Mouse (Mus musculus): ENCODE data around the gene Tff2. TPM values are rescaled to one million over a fixed set of nuclear protein-coding genes. Genes with fewer than 3 reads are reported as not detected.

The Tff2 gene
- not detected in 2 replicates for polyA plus RNA-seq (2014; fragmentation: Nextera tagmentation; extraction: Ambion mirVana)

GRCm38 (mm10) chr17:31144040-31145037 lies at the start of gene Tff2:
TSS of gene Tff2 (minus strand) at chr17:31144282.
- Histone ChIP-seq H3K4me2 (ENCODE audit: low read depth, low read length) (no peak within 1 kb of the TSS), H3K4me3 (ENCODE audit: low read depth, low read length) (no peak within 1 kb of the TSS), H3K27ac (replicated peaks; ENCODE audit: low read depth, low read length) (no peak within 1 kb of the TSS), H3K9ac (replicated peaks; ENCODE audit: low read length) (no peak within 1 kb of the TSS), H3K9me3 (replicated peaks; ENCODE audit: control insufficient read depth, low read length) (no peaks in the 10 kb centered on the region), H3K4me1 (ENCODE audit: control insufficient read depth, insufficient read depth, low read length) (no peaks in the 10 kb centered on the region), H3K36me3 (replicated peaks; ENCODE audit: control insufficient read depth, insufficient read depth, low read depth, low read length) (no peaks in the 10 kb centered on the region), H3K27me3 (ENCODE audit: control insufficient read depth, insufficient read depth, low read length) (no peaks in the 10 kb centered on the region)
- 73% methylated on average over 15 of the region's 15 CpGs for WGBS
- no peak for ATAC-seq (replicated peaks; ENCODE audit: insufficient number of reproducible peaks, low FRiP score, low TSS enrichment, low read depth)
- no peak for DNase-seq (ENCODE audit: low spot score)

- H3K36me3 ChIP-seq (replicated peaks; ENCODE audit: control insufficient read depth, insufficient read depth, low read depth, low read length) = no peaks in the 10 kb centered on the region
- H3K9me3 ChIP-seq (replicated peaks; ENCODE audit: control insufficient read depth, low read length) = no peaks in the 10 kb centered on the region
- no peak overlapping the region for H3K4me3 ChIP-seq (ENCODE audit: low read depth, low read length)
- no peak overlapping the region for H3K4me2 ChIP-seq (ENCODE audit: low read depth, low read length)
- H3K27me3 ChIP-seq (ENCODE audit: control insufficient read depth, insufficient read depth, low read length) = no peaks in the 10 kb centered on the region
- H3K27ac ChIP-seq (replicated peaks; ENCODE audit: low read depth, low read length) = no peak overlapping the region
- no peaks in the 10 kb centered on the region for H3K4me1 ChIP-seq (ENCODE audit: control insufficient read depth, insufficient read depth, low read length)
- WGBS = 76% methylated on average over 9 of the region's 9 CpGs
- no peak for DNase-seq (ENCODE audit: low spot score)
- no peak overlapping the region for H3K9ac ChIP-seq (replicated peaks; ENCODE audit: low read length)
- ATAC-seq (replicated peaks; ENCODE audit: insufficient number of reproducible peaks, low FRiP score, low TSS enrichment, low read depth) = no peak
Observed at GRCm38 (mm10) chr17:31193360-31193759, 49.3 kb upstream of the Tff2 start.

GRCm38 (mm10) chr17:31192663-31193062 lies 48.6 kb upstream of the Tff2 start:
- WGBS = 31% methylated on average over 2 of the region's 2 CpGs
- no peak overlapping the region for H3K4me3 ChIP-seq (ENCODE audit: low read depth, low read length)
- H3K4me1 ChIP-seq (ENCODE audit: control insufficient read depth, insufficient read depth, low read length) = no peaks in the 10 kb centered on the region
- H3K36me3 ChIP-seq (replicated peaks; ENCODE audit: control insufficient read depth, insufficient read depth, low read depth, low read length) = no peaks in the 10 kb centered on the region
- ATAC-seq (replicated peaks; ENCODE audit: insufficient number of reproducible peaks, low FRiP score, low TSS enrichment, low read depth) = no peak
- H3K9me3 ChIP-seq (replicated peaks; ENCODE audit: control insufficient read depth, low read length) = no peaks in the 10 kb centered on the region
- H3K27ac ChIP-seq (replicated peaks; ENCODE audit: low read depth, low read length) = no peak overlapping the region
- no peak for DNase-seq (ENCODE audit: low spot score)
- H3K27me3 ChIP-seq (ENCODE audit: control insufficient read depth, insufficient read depth, low read length) = no peaks in the 10 kb centered on the region
- no peak overlapping the region for H3K9ac ChIP-seq (replicated peaks; ENCODE audit: low read length)
- no peak overlapping the region for H3K4me2 ChIP-seq (ENCODE audit: low read depth, low read length)

GRCm38 (mm10) chr17:31191825-31192224 lies 47.7 kb upstream of the Tff2 start:
- no peak overlapping the region for H3K4me2 ChIP-seq (ENCODE audit: low read depth, low read length)
- 79% methylated on average over 8 of the region's 8 CpGs for WGBS
- ATAC-seq (replicated peaks; ENCODE audit: insufficient number of reproducible peaks, low FRiP score, low TSS enrichment, low read depth) = no peak

GRCm38 (mm10) chr17:31187370-31187769 lies 43.3 kb upstream of the Tff2 start:
- H3K36me3 ChIP-seq (replicated peaks; ENCODE audit: control insufficient read depth, insufficient read depth, low read depth, low read length) = no peaks in the 10 kb centered on the region
- H3K9me3 ChIP-seq (replicated peaks; ENCODE audit: control insufficient read depth, low read length) = no peaks in the 10 kb centered on the region
- H3K4me1 ChIP-seq (ENCODE audit: control insufficient read depth, insufficient read depth, low read length) = no peaks in the 10 kb centered on the region
- H3K9ac ChIP-seq (replicated peaks; ENCODE audit: low read length) = no peak overlapping the region
- peak; percentile 78 for DNase-seq (ENCODE audit: low spot score)
- ATAC-seq (replicated peaks; ENCODE audit: insufficient number of reproducible peaks, low FRiP score, low TSS enrichment, low read depth) = no peak
- no peaks in the 10 kb centered on the region for H3K27me3 ChIP-seq (ENCODE audit: control insufficient read depth, insufficient read depth, low read length)
- no peak overlapping the region for H3K27ac ChIP-seq (replicated peaks; ENCODE audit: low read depth, low read length)
- H3K4me3 ChIP-seq (ENCODE audit: low read depth, low read length) = no peak overlapping the region
- H3K4me2 ChIP-seq (ENCODE audit: low read depth, low read length) = no peak overlapping the region
- 25% methylated on average over 4 of the region's 4 CpGs for WGBS

More at GRCm38 (mm10) chr17:31191825-31192224, 47.7 kb upstream of the Tff2 start:
- Histone ChIP-seq H3K27me3 (ENCODE audit: control insufficient read depth, insufficient read depth, low read length) (no peaks in the 10 kb centered on the region), H3K27ac (replicated peaks; ENCODE audit: low read depth, low read length) (no peak overlapping the region), H3K9me3 (replicated peaks; ENCODE audit: control insufficient read depth, low read length) (no peaks in the 10 kb centered on the region), H3K4me3 (ENCODE audit: low read depth, low read length) (no peak overlapping the region), H3K36me3 (replicated peaks; ENCODE audit: control insufficient read depth, insufficient read depth, low read depth, low read length) (no peaks in the 10 kb centered on the region), H3K9ac (replicated peaks; ENCODE audit: low read length) (no peak overlapping the region), H3K4me1 (ENCODE audit: control insufficient read depth, insufficient read depth, low read length) (no peaks in the 10 kb centered on the region)
- no peak for DNase-seq (ENCODE audit: low spot score)

GRCm38 (mm10) chr17:31184269-31184990 lies 40.3 kb upstream of the Tff2 start:
- H3K4me3 ChIP-seq (ENCODE audit: low read depth, low read length) = no peak overlapping the region
- no peak for ATAC-seq (replicated peaks; ENCODE audit: insufficient number of reproducible peaks, low FRiP score, low TSS enrichment, low read depth)
- no peaks in the 10 kb centered on the region for H3K9me3 ChIP-seq (replicated peaks; ENCODE audit: control insufficient read depth, low read length)
- DNase-seq (ENCODE audit: low spot score) = no peak
- no peak overlapping the region for H3K27ac ChIP-seq (replicated peaks; ENCODE audit: low read depth, low read length)
- H3K9ac ChIP-seq (replicated peaks; ENCODE audit: low read length) = no peak overlapping the region
- no peaks in the 10 kb centered on the region for H3K4me1 ChIP-seq (ENCODE audit: control insufficient read depth, insufficient read depth, low read length)
- H3K36me3 ChIP-seq (replicated peaks; ENCODE audit: control insufficient read depth, insufficient read depth, low read depth, low read length) = no peaks in the 10 kb centered on the region
- H3K27me3 ChIP-seq (ENCODE audit: control insufficient read depth, insufficient read depth, low read length) = no peaks in the 10 kb centered on the region
- no peak overlapping the region for H3K4me2 ChIP-seq (ENCODE audit: low read depth, low read length)
- WGBS = 77% methylated on average over 12 of the region's 12 CpGs

GRCm38 (mm10) chr17:31183180-31183974 lies 39.3 kb upstream of the Tff2 start:
- Histone ChIP-seq H3K27ac (replicated peaks; ENCODE audit: low read depth, low read length) (no peak overlapping the region), H3K4me2 (ENCODE audit: low read depth, low read length) (no peak overlapping the region), H3K4me1 (ENCODE audit: control insufficient read depth, insufficient read depth, low read length) (no peaks in the 10 kb centered on the region), H3K9me3 (replicated peaks; ENCODE audit: control insufficient read depth, low read length) (no peaks in the 10 kb centered on the region), H3K27me3 (ENCODE audit: control insufficient read depth, insufficient read depth, low read length) (no peaks in the 10 kb centered on the region), H3K9ac (replicated peaks; ENCODE audit: low read length) (no peak overlapping the region), H3K4me3 (ENCODE audit: low read depth, low read length) (no peak overlapping the region), H3K36me3 (replicated peaks; ENCODE audit: control insufficient read depth, insufficient read depth, low read depth, low read length) (no peaks in the 10 kb centered on the region)
- WGBS = 71% methylated on average over 12 of the region's 12 CpGs
- no peak for ATAC-seq (replicated peaks; ENCODE audit: insufficient number of reproducible peaks, low FRiP score, low TSS enrichment, low read depth)
- no peak for DNase-seq (ENCODE audit: low spot score)

Data from embryonic facial prominence, embryonic 11.5 days (tissue).